Mouse (Mus musculus) frontal cortex, postnatal 14 days (tissue): Measurements from ENCODE around the gene Snd1.

Source experiments
- DNase-seq, 2 experiments: peaks; one replicate each; pipeline ENCODE4 v3.0.0; 2022; ENCODE audit warnings: low spot score in 2 of 2

Gene Snd1

DNA sequence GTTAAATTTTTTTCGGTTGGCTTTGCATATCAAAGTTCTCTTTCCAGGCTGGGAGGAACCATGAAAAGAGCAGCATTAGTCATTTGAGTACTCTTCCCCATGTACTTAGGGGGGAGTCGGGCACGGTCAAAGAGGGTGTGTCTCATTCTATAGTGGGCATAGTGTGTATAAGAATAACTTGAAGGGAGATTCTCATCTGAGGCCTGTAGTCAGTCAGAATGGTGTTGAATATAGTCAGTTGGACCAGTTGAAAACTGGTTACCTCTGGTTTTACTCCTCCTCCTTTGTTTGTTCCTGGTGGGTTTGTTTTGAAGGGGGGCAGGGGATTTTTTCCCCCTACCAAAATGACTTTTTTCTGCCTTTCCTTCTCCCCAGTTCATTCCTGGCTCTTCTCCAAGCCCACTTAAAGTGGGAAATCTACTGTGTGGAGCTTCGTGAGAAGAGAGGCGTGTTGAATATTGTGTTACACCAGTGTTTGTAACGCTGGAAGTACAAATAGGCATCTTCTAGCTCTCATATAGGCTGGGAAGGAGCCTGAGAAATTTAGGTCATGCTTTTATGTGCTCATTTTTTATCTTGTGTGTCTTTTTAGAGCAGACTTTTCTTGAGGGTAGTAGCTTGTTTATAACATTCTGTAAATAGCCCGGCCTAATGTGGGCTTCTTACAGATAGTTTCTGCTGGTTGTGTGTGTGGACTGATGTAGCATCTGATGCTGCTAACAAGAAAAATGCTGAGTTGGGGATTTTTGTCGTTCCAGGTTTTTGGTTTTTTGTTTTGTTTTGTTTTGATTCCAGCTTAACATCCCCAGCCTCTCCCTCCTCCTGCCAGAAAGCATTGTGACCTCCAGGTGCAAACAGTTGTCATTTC lies 231.4 kb downstream of the Snd1 start:
- no peak for DNase-seq

DNA sequence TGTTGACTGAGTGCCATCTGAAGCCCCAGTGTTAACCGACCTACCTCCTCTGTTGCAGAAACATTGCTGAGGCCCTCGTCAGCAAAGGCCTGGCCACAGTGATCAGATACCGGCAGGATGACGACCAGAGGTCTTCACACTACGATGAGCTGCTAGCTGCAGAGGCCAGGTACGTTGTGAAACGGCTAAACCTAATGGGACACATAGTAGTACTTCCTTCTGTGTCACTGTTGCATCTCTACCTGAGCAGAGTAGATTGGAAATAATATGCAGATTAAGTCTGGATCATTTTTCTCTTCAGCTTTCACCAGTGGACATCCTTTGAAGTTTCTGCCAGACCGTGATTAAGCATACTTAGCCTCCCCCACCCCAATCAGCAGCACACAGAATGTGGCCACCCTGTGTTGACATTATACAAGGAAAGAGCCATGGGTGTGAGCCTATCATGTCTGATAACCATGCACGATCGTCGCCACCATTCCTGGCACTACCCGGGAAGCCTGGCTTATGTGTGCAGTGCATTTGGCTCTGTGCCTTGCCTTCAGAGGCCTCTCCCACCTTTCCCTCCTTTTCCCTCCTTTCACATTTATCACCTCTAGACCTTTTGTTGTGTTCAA lies 232.1 kb downstream of the Snd1 start:
- DNase-seq, result no peak

DNA sequence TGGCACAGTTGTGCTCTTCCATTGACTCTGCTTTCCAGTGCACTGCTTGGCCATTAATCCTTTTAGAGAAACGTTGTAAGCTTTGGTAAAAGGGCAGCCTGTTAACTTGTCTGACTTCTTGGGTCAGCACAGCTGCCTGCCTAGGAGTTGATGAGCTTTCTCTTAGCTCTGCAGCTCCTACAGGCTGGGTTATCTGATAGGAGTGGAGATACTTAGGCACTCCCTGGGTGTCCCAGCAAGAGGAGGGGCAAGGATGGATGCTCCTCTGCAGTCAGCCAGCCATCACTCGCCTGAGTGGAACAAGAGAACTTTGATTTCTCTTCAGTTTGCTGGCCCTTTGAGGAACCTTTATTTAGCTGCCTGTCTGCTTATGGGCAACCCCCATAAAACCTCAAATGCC lies 235.1 kb downstream of the Snd1 start:
- no peak for DNase-seq

DNA sequence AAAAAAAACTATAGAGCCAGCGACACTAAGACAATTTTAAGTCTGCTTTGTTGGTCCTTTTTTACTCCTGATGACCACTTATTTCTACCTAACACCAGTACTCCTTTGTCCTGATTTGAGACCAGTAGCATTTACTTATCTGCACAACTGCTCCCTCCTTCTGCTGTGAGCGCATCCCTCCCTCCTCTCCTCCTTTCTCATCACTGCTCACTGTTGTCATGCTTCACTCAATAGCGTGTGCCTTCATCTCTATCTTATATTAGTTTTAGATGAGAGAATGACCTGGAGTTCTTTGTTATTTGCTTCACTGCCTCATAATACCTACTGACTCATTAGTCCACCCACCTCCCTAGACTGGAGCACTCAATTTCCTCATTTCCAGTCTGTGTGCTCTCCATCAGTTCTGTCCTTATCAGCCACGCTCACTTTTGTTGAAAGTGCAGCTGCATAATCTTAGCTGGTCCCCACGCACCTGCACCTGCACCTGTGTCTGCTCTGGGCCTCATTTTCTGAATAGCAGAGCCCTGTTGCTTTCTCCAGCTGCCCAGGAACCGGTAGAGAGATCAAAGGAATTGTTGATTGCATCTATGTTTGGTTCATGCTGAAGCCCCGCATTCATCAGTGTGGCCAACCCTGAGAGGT lies 242.4 kb downstream of the Snd1 start:
- no peak for DNase-seq

DNA sequence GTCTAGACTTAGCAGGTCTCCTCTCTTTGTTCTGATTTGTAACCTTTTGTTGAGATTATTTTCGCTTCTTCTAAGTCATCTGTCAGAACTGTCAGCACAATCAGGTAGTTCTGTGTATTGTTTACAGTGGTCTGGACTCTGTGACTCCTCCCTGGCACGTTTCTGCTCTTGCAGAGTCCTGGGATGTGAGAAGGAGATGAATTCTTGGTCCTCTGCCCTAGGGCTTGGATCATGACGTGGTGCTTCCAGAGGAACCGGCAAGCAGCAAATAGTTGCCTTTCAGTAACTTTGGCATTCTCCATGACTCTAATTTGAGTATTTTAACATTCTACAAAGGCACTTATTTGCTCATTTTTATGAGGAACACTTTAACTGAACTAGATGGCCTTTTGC lies 242.9 kb downstream of the Snd1 start:
- no peak for DNase-seq

DNA sequence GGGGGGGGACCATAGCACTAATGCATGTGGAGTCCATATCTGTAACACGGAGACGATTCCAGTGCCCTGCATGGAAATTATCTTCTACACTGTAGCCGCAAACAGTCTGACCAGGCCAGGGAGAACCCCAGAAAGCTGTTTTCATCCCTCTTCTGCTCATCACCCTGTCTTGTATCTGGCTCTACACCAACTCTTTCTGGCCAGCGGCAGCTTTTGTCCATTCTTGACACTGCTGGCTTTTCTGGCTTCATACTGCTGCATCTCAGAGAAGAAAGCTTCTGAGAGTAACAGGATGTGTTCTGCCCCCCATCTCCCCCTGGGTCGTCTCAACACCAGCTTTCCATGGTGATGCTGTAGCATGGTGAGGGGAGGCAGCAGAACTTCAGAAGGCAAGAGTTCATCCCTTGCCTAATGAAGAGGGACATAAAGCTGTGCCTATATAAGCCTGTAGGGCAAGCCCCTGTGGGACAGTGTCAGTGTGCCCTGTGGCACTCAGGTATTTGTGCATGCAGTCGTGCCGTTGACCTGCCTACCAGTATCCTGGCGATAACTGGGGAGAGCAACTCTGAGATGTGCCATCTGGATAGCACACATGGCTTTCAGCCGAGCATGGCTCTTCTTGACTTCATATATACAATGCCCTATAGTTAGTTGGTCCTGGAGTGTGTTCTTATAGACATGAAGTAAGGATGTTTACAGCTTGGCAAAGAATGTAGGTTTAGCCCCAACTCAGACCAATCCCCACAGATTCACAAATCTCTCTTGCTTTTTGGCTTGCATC lies 245.6 kb downstream of the Snd1 start:
- DNase-seq, result no peak

DNA sequence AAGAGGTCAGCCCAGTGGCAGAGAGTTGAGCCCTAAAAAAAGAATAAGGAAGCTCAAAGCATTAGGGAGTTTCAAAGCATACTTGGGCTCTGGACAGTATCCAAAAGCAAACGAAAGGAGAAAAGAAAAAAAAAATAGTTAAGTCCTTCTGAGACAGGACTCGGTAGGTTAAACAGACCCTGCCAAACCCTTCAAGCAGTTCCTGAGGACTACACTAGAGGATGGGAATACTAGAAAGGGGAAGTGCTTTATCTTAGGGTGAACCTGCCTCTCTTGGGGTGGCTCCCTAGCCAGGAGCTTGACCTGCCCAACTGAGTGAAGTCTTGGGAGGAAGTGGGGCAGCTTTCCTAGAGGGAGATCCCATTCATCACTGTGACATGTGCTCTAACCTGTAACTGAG lies 248.1 kb downstream of the Snd1 start:
- no peak for DNase-seq

DNA sequence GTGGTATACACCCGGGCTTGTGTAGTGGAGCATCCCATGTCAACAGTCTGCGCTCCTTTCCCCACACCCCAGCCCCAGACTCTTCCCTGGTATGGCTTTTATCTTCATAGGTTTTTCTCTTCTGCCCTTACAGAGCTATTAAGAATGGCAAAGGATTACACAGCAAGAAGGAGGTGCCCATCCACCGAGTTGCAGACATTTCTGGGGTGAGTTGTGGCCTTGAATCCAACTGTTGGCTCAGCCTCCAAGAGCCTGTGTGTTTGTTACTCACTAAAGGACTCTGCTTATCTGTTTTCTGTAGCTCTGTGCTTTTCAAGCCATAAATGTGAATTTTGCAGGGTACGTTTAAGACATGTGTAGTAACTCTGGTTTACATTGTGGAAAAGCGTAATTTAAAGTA lies 249.8 kb downstream of the Snd1 start:
- DNase-seq, result no peak

DNA sequence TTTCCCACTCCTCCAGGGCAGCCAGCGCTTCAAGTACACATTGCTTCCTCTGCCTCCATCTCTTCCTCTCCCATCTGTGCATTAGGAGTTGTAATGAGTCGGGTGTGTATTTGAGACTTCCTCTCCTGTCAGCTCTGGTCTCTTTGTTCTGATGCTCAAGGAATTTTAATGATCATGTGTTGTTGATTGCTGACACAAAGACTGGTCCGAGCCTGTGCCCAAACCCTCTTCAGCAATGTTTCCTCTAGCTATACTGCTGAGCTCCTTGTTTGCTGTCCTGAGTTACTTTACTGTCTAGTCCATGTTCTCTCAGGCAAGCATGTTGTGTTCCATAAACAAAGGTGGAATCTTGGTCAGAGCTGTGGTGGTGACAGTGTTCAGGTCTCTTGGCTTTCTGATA lies 254.3 kb downstream of the Snd1 start:
- no peak for DNase-seq

DNA sequence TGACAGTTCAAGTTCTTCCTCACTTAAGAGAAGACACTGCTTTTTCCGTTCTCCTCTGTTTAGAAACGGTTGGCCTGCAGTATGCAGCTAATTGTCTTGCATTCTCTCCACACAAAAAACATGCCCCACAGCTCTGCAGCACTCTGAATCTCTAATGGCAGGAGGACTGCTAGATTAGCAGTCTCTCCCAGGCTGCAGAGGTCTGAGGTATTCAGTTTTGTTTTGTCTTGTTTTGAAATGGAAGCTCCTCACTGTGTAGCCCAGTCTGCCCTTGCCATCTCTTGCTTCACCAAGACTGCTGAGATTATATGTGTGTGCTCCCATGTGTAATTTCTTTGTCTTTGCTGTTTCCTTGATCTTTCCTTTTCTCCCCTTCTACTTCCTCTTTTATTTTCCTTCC lies 254.7 kb downstream of the Snd1 start:
- no peak for DNase-seq

DNA sequence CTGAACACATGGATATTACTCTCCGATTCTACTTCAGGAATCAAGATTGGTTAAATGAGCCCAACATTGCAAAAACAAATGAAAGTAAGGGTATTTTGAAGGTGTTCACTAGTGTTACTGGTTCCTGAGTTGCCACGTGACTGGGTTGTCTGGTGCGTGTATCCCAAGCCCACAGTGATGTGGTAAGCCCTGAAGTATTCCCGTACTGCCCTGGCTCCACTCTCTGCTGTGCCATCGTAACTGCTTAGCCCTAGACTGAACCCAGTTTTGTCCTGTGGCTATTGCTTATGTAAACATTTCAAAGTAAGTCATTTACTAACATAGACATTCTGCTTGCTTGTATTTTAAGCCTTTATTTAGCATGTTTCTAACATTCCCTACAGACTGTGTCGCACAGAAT lies 256.3 kb downstream of the Snd1 start:
- DNase-seq, result no peak

DNA sequence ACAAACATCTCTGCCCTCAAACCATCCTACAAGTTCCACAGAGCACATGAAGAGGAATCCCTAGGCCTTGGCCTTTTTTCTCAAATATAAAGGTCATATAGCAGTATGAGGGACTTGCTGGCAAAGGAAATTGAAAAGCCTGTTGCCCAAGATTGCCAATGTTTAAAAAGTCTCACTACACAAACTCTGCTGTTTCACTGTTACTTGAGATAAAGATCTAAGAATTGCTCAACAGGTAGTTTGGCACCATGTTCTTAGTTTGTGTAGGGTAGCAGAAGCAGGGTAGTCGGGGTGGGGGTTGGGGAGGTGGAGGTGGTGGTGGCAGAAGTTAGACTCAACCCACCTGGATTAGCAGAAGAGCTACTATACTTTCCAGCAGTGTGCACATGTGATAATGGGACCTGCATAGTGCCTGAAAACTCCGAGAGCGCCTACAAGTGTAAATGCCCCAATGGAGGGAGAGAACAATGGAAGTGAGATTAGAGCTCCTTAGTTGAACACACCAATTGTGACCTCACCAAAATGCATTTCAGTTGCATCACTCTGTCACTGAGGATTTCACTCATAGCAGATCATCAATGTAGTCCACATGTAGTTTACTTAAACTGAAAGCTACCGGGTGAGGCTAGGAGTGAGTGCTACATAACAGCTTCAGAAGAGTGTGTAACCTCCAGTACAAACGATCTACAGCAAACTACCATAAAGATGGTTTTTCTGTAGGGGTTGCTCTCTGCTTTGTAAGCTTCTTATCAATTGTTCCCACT lies 259.1 kb downstream of the Snd1 start:
- DNase-seq, result no peak

DNA sequence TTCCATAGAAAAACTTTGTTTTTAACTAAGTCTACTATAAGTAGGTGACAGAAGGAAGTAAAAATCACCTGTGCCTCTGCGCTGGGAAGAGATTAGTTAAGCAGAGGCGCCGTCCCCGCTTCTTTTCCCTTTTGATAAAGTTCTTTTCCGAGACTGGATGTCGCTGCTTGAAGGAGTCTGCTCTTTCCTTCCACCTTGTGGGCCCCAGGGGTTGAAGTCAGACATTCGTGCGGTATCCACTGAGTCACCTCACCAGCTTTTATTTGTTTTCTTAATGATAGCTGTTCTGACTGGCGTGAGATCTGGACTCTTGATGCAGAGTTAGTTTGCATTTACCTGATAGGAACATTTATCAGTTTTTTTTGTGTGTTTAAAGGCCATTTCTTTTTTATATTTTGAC lies 260.2 kb downstream of the Snd1 start:
- no peak for DNase-seq

DNA sequence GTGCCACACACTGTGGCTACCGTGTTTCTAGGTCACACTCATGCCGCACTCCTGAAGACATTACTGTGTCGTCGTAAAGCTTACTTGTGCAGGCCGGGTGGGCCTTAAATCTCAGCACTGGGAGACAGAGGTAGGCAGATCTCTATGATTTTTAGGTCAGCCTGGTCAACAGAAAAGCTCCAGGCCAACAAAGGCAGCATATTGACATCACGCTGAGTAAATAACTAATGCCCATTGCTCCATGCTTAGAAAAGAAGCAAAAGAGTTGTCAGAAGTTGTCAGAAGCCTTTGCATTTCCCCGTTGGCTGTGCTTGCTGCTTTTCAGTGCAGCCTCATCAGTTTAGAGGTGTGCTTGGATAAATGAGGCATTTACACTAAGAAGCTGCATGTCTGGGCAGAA lies 261.7 kb downstream of the Snd1 start:
- DNase-seq, result no peak

DNA sequence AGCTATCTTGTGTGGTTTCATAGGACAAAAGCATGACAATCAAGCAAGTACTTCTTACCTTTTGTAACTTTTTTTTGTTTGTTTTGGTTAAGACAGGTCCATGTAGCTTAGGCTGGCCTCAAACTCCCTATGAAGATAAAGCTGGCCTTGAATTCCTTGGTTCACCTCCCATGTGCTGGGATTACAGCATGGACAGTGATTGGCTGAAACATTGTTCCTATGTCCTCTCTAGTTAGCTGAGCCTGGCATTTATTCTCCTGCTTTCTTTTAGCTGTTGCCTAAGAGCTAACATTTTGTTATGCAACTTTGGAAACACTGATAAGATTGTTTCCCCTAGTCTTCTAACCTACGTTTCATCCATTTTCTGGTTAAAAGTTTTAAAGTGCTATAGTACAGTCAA lies 262.7 kb downstream of the Snd1 start:
- DNase-seq, result no peak

DNA sequence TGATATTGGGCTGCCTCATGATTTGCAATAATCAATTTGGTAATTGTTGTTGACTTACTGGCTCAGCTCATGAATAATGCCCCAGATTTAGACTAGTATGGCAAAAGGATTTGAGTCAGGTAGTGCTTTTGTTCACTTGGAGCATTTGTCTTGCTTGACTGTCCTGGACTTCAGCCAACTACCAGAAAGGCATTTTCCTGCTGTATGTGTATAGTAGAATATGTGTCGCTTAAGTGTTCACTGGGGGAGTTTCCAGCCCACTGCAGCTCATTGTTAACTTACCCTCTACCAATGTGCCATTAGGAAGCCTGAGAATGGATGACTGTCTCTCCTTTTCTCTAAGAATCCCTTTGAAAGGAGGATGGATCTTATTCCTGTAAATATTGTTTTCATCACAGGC lies 268.6 kb downstream of the Snd1 start:
- no peak for DNase-seq

DNA sequence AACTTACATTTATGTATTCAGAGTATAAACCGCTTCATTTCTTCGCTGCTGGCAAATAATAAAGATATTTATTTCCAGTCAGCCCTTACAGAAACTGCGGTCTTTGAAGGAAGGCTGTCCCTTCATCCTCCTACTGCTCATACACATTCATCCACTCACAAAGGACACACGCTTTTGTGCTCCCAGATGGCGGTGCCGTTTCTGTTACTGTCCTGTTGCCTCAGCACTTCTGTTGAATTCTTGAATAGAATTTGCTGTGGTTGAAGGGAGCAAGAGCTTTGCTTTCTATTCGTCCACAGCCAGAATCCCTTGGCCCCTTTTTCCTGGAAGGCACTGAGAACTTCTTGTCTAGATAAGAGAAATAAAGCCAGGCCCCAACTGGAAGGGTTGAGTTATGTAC lies 270.9 kb downstream of the Snd1 start:
- no peak for DNase-seq

DNA sequence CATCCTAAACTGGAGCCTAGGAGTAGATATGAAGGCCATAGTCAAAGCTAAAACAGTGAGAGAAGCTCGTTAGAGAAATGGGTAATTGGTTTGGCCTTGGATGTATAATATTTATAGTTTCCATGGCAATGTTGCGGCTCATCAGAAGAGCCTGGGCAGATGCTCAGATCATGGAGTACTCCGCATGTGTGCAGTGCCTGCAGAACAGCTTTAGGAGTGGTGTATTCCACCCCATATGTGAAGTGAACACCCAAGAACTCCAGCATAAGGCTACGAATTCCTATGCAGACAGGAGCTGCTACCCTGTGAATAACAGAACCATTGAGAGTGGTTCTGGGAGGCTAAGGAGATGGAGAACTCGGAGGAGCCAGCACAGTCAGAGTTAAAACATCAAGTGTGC lies 272.1 kb downstream of the Snd1 start:
- no peak for DNase-seq

DNA sequence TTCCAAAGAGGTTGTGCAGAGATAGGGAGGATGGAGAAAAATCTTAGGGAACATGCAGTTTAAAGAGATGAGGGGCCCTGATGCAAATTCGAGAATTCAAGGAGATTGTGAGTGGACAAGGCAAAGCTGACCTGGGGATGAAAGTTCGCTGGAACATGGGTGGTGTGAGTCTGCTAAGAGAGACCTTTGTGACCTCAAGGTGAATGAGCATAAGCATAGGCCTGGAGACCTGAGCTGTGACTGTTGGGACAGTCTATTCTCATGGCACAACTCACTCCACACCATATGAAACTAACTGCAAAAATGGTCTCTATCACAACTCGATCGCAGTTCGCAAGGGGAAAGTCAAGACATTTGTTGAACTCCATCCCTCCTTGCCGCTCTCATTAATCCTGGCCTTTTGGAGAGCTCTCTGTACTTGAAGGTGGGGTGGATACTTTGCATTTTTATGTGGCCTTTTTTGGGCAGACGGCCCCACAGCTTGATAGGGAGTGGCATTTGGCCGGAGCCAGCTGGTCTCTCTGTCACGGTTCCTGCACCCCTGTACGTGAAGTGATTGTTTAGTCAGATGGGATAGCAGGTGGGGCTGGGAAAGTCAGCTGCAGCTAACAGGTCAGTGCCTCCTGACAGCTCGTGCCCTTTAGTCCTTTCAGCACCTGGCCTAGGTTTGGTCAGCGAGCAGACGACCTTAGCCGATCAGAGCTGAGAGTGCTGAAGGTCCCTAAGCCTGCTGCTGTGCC lies 273.2 kb downstream of the Snd1 start:
- no peak for DNase-seq

DNA sequence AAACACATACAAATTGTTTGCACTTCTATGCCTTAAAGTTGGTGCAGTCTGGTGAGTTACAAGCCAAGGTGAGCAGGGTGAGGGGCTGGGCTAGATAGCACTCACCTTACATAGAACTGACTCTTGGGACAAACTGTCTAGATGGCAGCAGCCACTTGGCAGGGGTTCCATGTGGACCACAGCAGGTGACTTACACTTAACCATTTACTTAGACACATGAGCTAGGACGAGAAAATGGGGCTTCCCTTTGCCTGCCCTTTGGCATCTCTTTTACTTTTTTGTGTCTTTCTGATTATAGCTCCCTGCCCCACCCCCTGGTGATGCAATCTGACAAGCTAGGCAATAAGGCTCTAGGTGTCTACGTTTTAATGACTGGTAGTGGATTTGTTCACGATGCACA lies 274.3 kb downstream of the Snd1 start:
- DNase-seq, result no peak

DNA sequence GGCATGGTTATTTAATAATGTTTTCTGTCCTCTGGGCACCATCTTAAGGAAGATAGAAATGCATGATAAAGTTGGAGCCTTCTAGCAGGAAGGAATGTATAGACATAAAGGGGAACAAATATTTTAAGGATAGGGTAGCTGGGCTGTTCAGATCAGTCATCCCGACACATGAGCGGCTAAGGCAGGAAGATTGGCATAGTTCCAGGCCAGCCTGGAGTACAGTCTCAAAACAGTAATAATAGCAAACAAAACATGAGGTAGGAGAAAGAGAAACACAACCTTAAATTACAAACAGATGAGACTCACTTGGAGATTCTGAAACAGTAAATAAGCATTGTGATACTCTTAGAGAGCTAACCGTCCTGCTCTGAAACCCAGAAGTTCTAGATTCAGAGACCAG lies 276.2 kb downstream of the Snd1 start:
- DNase-seq, result no peak
